Mouse (Mus musculus): ENCODE results near the gene Gsx1. TPM values are rescaled to one million over a fixed set of nuclear protein-coding genes. Genes with fewer than 3 reads are reported as not detected.

Gsx1 gene
- polyA plus RNA-seq, 1 experiment from 2014 or later: 16.9 TPM

- DNase-seq (ENCODE audit: low spot score): peak; percentile 62
- H3K27ac ChIP-seq: peak overlapping the region; percentile 62
- peaks cover 42% of the 10 kb centered on the region for H3K4me1 ChIP-seq (replicated peaks)
- H3K27me3 ChIP-seq (ENCODE audit: insufficient read depth, poor library complexity, severe bottlenecking): peaks cover 100% of the 10 kb centered on the region
- H3K36me3 ChIP-seq: no peaks in the 10 kb centered on the region
- WGBS: 1% methylated on average over 37 of the region's 37 CpGs
- H3K9me3 ChIP-seq: peaks cover 13% of the 10 kb centered on the region
- peak overlapping the region; percentile 55 for H3K4me3 ChIP-seq
These were observed 1.5 kb upstream of the Gsx1 start for GRCm38 (mm10) chr5:147186781-147187551.

DNA sequence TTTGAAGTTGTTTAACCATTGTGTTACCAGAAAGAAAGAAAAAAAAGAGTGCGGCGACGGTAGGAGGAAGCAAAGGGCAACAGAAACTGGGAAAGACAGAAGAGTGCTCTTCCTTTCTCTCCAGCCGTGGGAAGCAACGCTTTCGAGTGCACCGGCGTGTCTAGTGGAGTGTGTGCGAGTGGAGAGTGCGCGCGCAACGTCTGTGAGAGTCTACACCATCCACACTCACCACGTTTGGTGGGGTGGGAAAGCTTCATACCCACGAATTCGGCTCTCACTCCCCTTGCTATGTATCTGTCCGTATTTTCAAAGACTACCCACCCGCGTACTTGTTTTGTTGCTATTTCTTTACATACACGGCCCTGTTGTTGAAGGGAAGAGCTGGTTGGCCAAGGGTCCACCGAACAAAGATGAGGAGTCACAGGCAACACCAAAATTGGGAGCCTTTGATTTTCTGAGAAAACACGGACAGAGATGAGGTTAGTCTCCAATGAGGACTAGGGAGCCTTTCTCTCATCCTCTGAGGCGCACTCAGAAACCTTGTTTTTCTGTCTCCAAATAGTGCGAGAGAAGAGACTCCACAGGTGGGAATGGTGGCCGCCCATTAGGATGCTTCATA is 835 bp upstream of the Gsx1 start:
- H3K27me3 ChIP-seq (ENCODE audit: insufficient read depth, poor library complexity, severe bottlenecking): peaks cover 100% of the 10 kb centered on the region
- 0 out of 2 replicates have a peak overlapping the region, but pooled peaks have one; percentile 62 for H3K27ac ChIP-seq
- peaks cover 12% of the 10 kb centered on the region for H3K9me3 ChIP-seq
- H3K4me3 ChIP-seq: peak overlapping the region; percentile 55
- 2% methylated on average over 25 of the region's 25 CpGs for WGBS
- peak; percentile 24 for DNase-seq (ENCODE audit: low spot score)
- H3K36me3 ChIP-seq: no peaks in the 10 kb centered on the region
- peaks cover 42% of the 10 kb centered on the region for H3K4me1 ChIP-seq (replicated peaks)

GRCm38 (mm10) chr5:147189156-147189555 is 660 bp downstream of the Gsx1 start:
- peak; percentile 35 for DNase-seq (ENCODE audit: low spot score)
- peaks cover 42% of the 10 kb centered on the region for H3K4me1 ChIP-seq (replicated peaks)
- peaks cover 99% of the 10 kb centered on the region for H3K27me3 ChIP-seq (ENCODE audit: insufficient read depth, poor library complexity, severe bottlenecking)
- peak overlapping the region; percentile 84 for H3K27ac ChIP-seq
- H3K36me3 ChIP-seq: no peaks in the 10 kb centered on the region
- under 1% methylated on average over 28 of the region's 28 CpGs for WGBS
- no peaks in the 10 kb centered on the region for H3K9me3 ChIP-seq
- H3K4me3 ChIP-seq: peak overlapping the region; percentile 55

GRCm38 (mm10) chr5:147189836-147190602 is 1.5 kb downstream of the Gsx1 start:
- WGBS: under 1% methylated on average over 46 of the region's 46 CpGs
- peaks cover 99% of the 10 kb centered on the region for H3K27me3 ChIP-seq (ENCODE audit: insufficient read depth, poor library complexity, severe bottlenecking)
- peak overlapping the region; percentile 55 for H3K4me3 ChIP-seq
- DNase-seq (ENCODE audit: low spot score): peak; percentile 44
- peak overlapping the region; percentile 84 for H3K27ac ChIP-seq
- H3K4me1 ChIP-seq (replicated peaks): peaks cover 42% of the 10 kb centered on the region
- H3K36me3 ChIP-seq: no peaks in the 10 kb centered on the region
- H3K9me3 ChIP-seq: no peaks in the 10 kb centered on the region

GRCm38 (mm10) chr5:147190885-147191284 is 2.4 kb downstream of the Gsx1 start:
- DNase-seq (ENCODE audit: low spot score): peak; percentile 38
- WGBS: under 1% methylated on average over 7 of the region's 7 CpGs
- Histone ChIP-seq H3K27me3 (ENCODE audit: insufficient read depth, poor library complexity, severe bottlenecking) (peaks cover 99% of the 10 kb centered on the region), H3K27ac (peak overlapping the region; percentile 50), H3K9me3 (no peaks in the 10 kb centered on the region), H3K36me3 (no peaks in the 10 kb centered on the region), H3K4me3 (peak overlapping the region; percentile 55), H3K4me1 (replicated peaks) (peaks cover 35% of the 10 kb centered on the region)

GRCm38 (mm10) chr5:147191801-147192575 is 3.5 kb downstream of the Gsx1 start:
- no peaks in the 10 kb centered on the region for H3K9me3 ChIP-seq
- DNase-seq (ENCODE audit: low spot score): peak; percentile 30
- H3K36me3 ChIP-seq: no peaks in the 10 kb centered on the region
- 2% methylated on average over 24 of the region's 24 CpGs for WGBS
- peaks cover 24% of the 10 kb centered on the region for H3K4me1 ChIP-seq (replicated peaks)
- peak overlapping the region; percentile 55 for H3K4me3 ChIP-seq
- H3K27me3 ChIP-seq (ENCODE audit: insufficient read depth, poor library complexity, severe bottlenecking): peaks cover 99% of the 10 kb centered on the region
- no peak overlapping the region for H3K27ac ChIP-seq

GRCm38 (mm10) chr5:147192576-147192960 is 4.1 kb downstream of the Gsx1 start:
- H3K4me3 ChIP-seq: peak overlapping the region; percentile 55; the same call in 1 of the 2 replicates

GRCm38 (mm10) chr5:147204905-147205304 is 16.4 kb downstream of the Gsx1 start:
- H3K36me3 ChIP-seq: no peaks in the 10 kb centered on the region
- H3K9me3 ChIP-seq: peaks cover 4% of the 10 kb centered on the region; the same call in 1 of the 2 replicates
- peaks cover 7% of the 10 kb centered on the region for H3K4me1 ChIP-seq (replicated peaks)
- H3K27me3 ChIP-seq (ENCODE audit: insufficient read depth, poor library complexity, severe bottlenecking): peaks cover 21% of the 10 kb centered on the region
- WGBS: 8% methylated on average over 6 of the region's 6 CpGs
- H3K4me3 ChIP-seq: no peak overlapping the region
- DNase-seq (ENCODE audit: low spot score): no peak
- no peak overlapping the region for H3K27ac ChIP-seq

More at GRCm38 (mm10) chr5:147192576-147192960, 4.1 kb downstream of the Gsx1 start:
- Histone ChIP-seq H3K36me3 (no peaks in the 10 kb centered on the region), H3K9me3 (no peaks in the 10 kb centered on the region), H3K27ac (no peak overlapping the region), H3K4me1 (replicated peaks) (peaks cover 18% of the 10 kb centered on the region), H3K27me3 (ENCODE audit: insufficient read depth, poor library complexity, severe bottlenecking) (peaks cover 99% of the 10 kb centered on the region)
- DNase-seq (ENCODE audit: low spot score): no peak
- WGBS: 1% methylated on average over 9 of the region's 9 CpGs

DNA sequence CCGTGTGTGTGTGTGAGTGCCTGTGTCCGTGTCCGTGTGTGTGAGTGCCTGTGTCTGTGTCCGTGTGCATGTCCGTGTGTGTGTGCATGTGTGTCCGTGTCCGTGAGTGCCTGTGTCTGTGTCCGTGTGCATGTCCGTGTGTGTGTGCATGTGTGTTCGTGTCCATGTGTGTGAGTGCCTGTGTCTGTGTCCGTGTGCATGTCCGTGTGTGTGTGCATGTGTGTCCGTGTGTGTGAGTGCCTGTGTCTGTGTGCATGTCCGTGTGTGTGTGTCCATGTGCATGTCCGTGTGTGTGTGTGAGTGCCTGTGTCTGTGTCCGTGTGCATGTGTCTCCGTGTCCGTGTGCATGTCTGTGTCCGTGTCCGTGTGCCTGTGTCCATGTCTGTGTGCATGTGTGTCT is 19.4 kb downstream of the Gsx1 start:
- H3K27ac ChIP-seq: no peak overlapping the region
- H3K9me3 ChIP-seq: peaks cover 4% of the 10 kb centered on the region; the same call in 1 of the 2 replicates
- peaks cover 7% of the 10 kb centered on the region for H3K4me1 ChIP-seq (replicated peaks)
- H3K4me3 ChIP-seq: no peak overlapping the region
- no peak for DNase-seq (ENCODE audit: low spot score)
- H3K36me3 ChIP-seq: no peaks in the 10 kb centered on the region
- H3K27me3 ChIP-seq (ENCODE audit: insufficient read depth, poor library complexity, severe bottlenecking): peaks cover 22% of the 10 kb centered on the region
- WGBS: 95% methylated on average over 20 of the region's 20 CpGs

DNA sequence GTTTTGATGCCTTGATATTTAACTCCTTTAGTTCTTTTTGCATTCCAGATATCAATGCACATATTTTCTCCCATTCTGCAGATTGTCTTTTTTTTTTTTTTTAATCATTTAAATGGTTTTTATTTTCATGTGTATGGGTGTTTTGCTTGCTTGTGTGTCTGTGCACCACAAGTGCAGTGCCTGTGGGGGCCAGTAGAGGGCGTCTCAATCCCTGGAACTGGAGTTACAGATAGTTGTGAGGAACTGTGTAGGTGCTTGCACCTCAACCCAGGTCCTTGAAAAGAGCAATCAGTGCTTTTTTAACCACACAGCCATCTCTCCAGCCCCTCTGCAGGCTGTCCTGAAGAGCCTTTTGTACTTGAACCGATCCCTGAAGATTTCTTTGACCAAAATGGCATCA is 20.0 kb downstream of the Gsx1 start:
- DNase-seq (ENCODE audit: low spot score): no peak
- WGBS: 80% methylated on average over 2 of the region's 2 CpGs
- Histone ChIP-seq H3K9me3 (peaks cover 4% of the 10 kb centered on the region; the same call in 1 of the 2 replicates), H3K27me3 (ENCODE audit: insufficient read depth, poor library complexity, severe bottlenecking) (peaks cover 22% of the 10 kb centered on the region), H3K4me1 (replicated peaks) (peaks cover 7% of the 10 kb centered on the region), H3K27ac (no peak overlapping the region), H3K4me3 (no peak overlapping the region), H3K36me3 (no peaks in the 10 kb centered on the region)

- H3K9me3 ChIP-seq: no peaks in the 10 kb centered on the region
- H3K27me3 ChIP-seq (ENCODE audit: insufficient read depth, poor library complexity, severe bottlenecking): peaks cover 60% of the 10 kb centered on the region
- H3K4me3 ChIP-seq: no peak overlapping the region
- H3K27ac ChIP-seq: no peak overlapping the region
- no peaks in the 10 kb centered on the region for H3K36me3 ChIP-seq
- peaks cover 34% of the 10 kb centered on the region for H3K4me1 ChIP-seq (replicated peaks)
- 17% methylated on average over 25 of the region's 25 CpGs for WGBS
- DNase-seq (ENCODE audit: low spot score): peak; percentile 89
These were observed 39.0 kb downstream of the Gsx1 start for GRCm38 (mm10) chr5:147227354-147228112.

All from hindbrain, embryonic 10.5 days (tissue).